Mouse (Mus musculus) olfactory bulb, adult 2 months (tissue): ENCODE data around the gene Asb10.

Experiments used
- CTCF ChIP-seq: fragments of 200-500 bp; IDR thresholded peaks from 2 replicates; pipeline ENCODE4 v1.5.1; 2012; ENCODE audit warnings: low read depth, mild to moderate bottlenecking, low read length, moderate library complexity; ENCODE audit not compliant: insufficient read depth
- POLR2A ChIP-seq: fragments of 200-500 bp; IDR thresholded peaks from 2 replicates; pipeline ENCODE4 v1.6.1; 2012; ENCODE audit warnings: mild to moderate bottlenecking, low read depth, low read length, moderate library complexity; ENCODE audit not compliant: insufficient read depth

DNA sequence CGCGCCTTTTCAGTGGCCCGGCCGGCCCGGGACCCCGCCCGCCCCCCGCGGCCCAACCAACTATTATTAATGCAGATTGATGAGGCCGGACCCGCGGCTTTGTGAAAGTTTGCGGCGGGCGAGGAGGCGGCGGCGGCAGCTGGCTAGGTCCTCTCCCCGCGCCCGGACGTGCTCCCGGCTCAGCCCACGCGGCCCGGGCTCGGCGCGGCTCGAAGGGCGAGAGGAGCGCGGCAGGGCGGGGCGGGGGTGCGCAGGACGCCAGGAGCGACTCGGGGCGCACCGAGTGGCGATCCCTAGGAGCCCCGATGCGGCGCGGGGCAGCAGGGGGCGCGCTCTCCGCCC lies 13.9 kb downstream of the Asb10 start, which contains the start of gene Gbx1:
- TF ChIP-seq POLR2A = no peak
- no peak for TF ChIP-seq CTCF
